Comparison of ENCODE assay signal across 8 mouse cellular contexts in genomic region chr5:33629301-33629987, GRCm38 (mm10). TPM values are rescaled to one million over a fixed set of nuclear protein-coding genes. Genes with fewer than 3 reads are reported as not detected.
DNase-seq lines count a peak whose midpoint lies in the region; ATAC-seq and TF ChIP-seq lines count a peak whose summit lies in the region.

Gene Fam53a, minus strand, starts transcription at chr5:33629635.
Gene Gm9903, plus strand, starts transcription at chr5:33629925.

- no peaks in the 10 kb centered on the region for H3K27me3 ChIP-seq in embryonic facial prominence, embryonic 12.5 days
- H3K27me3 ChIP-seq in kidney, adult 2 months (replicated peaks; ENCODE audit: control insufficient read depth, insufficient read depth, low read length): no peaks in the 10 kb centered on the region
- no peaks in the 10 kb centered on the region for H3K27me3 ChIP-seq in limb, embryonic 12.5 days
- H3K27me3 ChIP-seq in midbrain, embryonic 14.5 days (ENCODE audit: control insufficient read depth, insufficient read depth, low read length): no peaks in the 10 kb centered on the region

- peak within 1 kb of the TSS; percentile 79 for H3K9ac ChIP-seq in embryonic facial prominence, embryonic 12.5 days
- peak within 1 kb of the TSS; percentile 84 for H3K9ac ChIP-seq in limb, embryonic 12.5 days (replicated peaks)
- peak within 1 kb of the TSS; percentile 68 for H3K9ac ChIP-seq in midbrain, embryonic 14.5 days (replicated peaks; ENCODE audit: low read length)

- H3K36me3 ChIP-seq in embryonic facial prominence, embryonic 12.5 days: 0 out of 2 replicates have a peak, but pooled peaks cover under 1% of the 10 kb centered on the region
- H3K36me3 ChIP-seq in kidney, adult 2 months (ENCODE audit: control insufficient read depth, insufficient read depth, low read length): no peaks in the 10 kb centered on the region
- peaks cover 8% of the 10 kb centered on the region for H3K36me3 ChIP-seq in limb, embryonic 12.5 days
- H3K36me3 ChIP-seq in midbrain, embryonic 14.5 days (ENCODE audit: control insufficient read depth, insufficient read depth, low read length): no peaks in the 10 kb centered on the region

- peak; percentile 21; the same call in 1 of the 2 replicates for TF ChIP-seq CTCF in kidney, adult 2 months (conservative IDR thresholded peaks at IDR 0.05; ENCODE audit: insufficient read depth, insufficient read length, low read depth, low read length)

- H3K4me1 ChIP-seq in embryonic facial prominence, embryonic 12.5 days: peaks cover 17% of the 10 kb centered on the region
- peaks cover 6% of the 10 kb centered on the region; the same call in 1 of the 2 replicates for H3K4me1 ChIP-seq in kidney, adult 2 months (ENCODE audit: control insufficient read depth, insufficient read depth, low read length)
- peaks cover 22% of the 10 kb centered on the region for H3K4me1 ChIP-seq in limb, embryonic 12.5 days (replicated peaks)
- H3K4me1 ChIP-seq in midbrain, embryonic 14.5 days (ENCODE audit: control insufficient read depth, insufficient read depth, low read length): peaks cover 14% of the 10 kb centered on the region

- H3K4me3 ChIP-seq in embryonic facial prominence, embryonic 12.5 days: peak within 1 kb of the TSS; percentile 81
- H3K4me3 ChIP-seq in kidney, adult 2 months (ENCODE audit: insufficient read depth, low read depth, low read length): peak within 1 kb of the TSS; percentile 93
- peak within 1 kb of the TSS; percentile 87 for H3K4me3 ChIP-seq in limb, embryonic 12.5 days (replicated peaks)
- peak within 1 kb of the TSS; percentile 73 for H3K4me3 ChIP-seq in midbrain, embryonic 14.5 days (replicated peaks; ENCODE audit: low read depth, low read length)

- peak; percentile 98 for DNase-seq in 3T3-L1 (ENCODE audit: low read depth, low spot score)
- peak; percentile 100 for DNase-seq in adrenal gland, postnatal 36 days
- DNase-seq in heart, adult 18-20 months: peak; percentile 100
- peak; percentile 100 for DNase-seq in kidney, adult 2 months
- DNase-seq in midbrain, embryonic 14.5 days: peak; percentile 98
- DNase-seq in spleen, adult 12 weeks (ENCODE audit: low spot score): peak; percentile 100

- ATAC-seq in embryonic facial prominence, embryonic 12.5 days (ENCODE audit: insufficient number of reproducible peaks, insufficient read depth, low FRiP score, low TSS enrichment): peak; percentile 94
- peak; percentile 95 for ATAC-seq in limb, embryonic 12.5 days (ENCODE audit: insufficient number of reproducible peaks, insufficient read depth, low FRiP score, low TSS enrichment, low read depth)
- ATAC-seq in midbrain, embryonic 14.5 days (ENCODE audit: low FRiP score, low TSS enrichment): peak; percentile 98

- WGBS in embryonic facial prominence, embryonic 12.5 days: under 1% methylated on average over 94 of the region's 99 CpGs
- under 1% methylated on average over 94 of the region's 99 CpGs for WGBS in kidney, adult 2 months
- WGBS in limb, embryonic 12.5 days: under 1% methylated on average over 95 of the region's 99 CpGs
- WGBS in midbrain, embryonic 14.5 days: under 1% methylated on average over 98 of the region's 99 CpGs

- H3K9me3 ChIP-seq in embryonic facial prominence, embryonic 12.5 days: no peaks in the 10 kb centered on the region
- no peaks in the 10 kb centered on the region for H3K9me3 ChIP-seq in limb, embryonic 12.5 days
- no peaks in the 10 kb centered on the region for H3K9me3 ChIP-seq in midbrain, embryonic 14.5 days (ENCODE audit: control insufficient read depth, low read length)

- TF ChIP-seq POLR2A in kidney, adult 2 months (IDR thresholded peaks at IDR 0.05; ENCODE audit: low read depth, low read length): peak; percentile 94

- H3K27ac ChIP-seq in embryonic facial prominence, embryonic 12.5 days: peak within 1 kb of the TSS; percentile 89
- peak within 1 kb of the TSS; percentile 78 for H3K27ac ChIP-seq in kidney, adult 2 months (ENCODE audit: insufficient read depth, low read depth, low read length)
- H3K27ac ChIP-seq in limb, embryonic 12.5 days: peak within 1 kb of the TSS; percentile 90
- peak within 1 kb of the TSS; percentile 83 for H3K27ac ChIP-seq in midbrain, embryonic 14.5 days (replicated peaks; ENCODE audit: low read depth, low read length)

- H3K4me2 ChIP-seq in embryonic facial prominence, embryonic 12.5 days (replicated peaks): peak within 1 kb of the TSS; percentile 78
- peak within 1 kb of the TSS; percentile 76 for H3K4me2 ChIP-seq in limb, embryonic 12.5 days
- H3K4me2 ChIP-seq in midbrain, embryonic 14.5 days (ENCODE audit: low read length): peak within 1 kb of the TSS; percentile 94

RNA-seq across cellular contexts. Expression of gene Fam53a, which starts in this region (rescaled TPM):
- total RNA-seq in adrenal gland, postnatal 36 days (2021): 10 to 100 TPM; 27.5 to 28.3 TPM
- 72.9 and 74.6 TPM in 2 replicates for polyA plus RNA-seq in embryonic facial prominence, embryonic 12.5 days (2016; fragmentation: Nextera tagmentation; extraction: Ambion mirVana)
- 10 to 100 TPM; 21.6 to 28.7 TPM for total RNA-seq in heart, adult 18-20 months (2021)
- 20.8 and 27.1 TPM in 2 replicates for polyA plus RNA-seq in kidney, adult 2 months (2012; rRNA removed)
- 71.5 and 78.8 TPM in 2 replicates for polyA plus RNA-seq in limb, embryonic 12.5 days (2016; fragmentation: Nextera tagmentation; extraction: Ambion mirVana)
- polyA plus RNA-seq in midbrain, embryonic 14.5 days (2014; fragmentation: Nextera tagmentation; extraction: Ambion mirVana): 31.4 and 35.4 TPM in 2 replicates

RNA-seq across cellular contexts. Expression of gene Gm9903, which starts in this region (rescaled TPM):
- under 1 TPM; 0.30 to 0.36 TPM for total RNA-seq in adrenal gland, postnatal 36 days (2021)
- polyA plus RNA-seq in embryonic facial prominence, embryonic 12.5 days (2016; fragmentation: Nextera tagmentation; extraction: Ambion mirVana): 0.38 and 0.83 TPM in 2 replicates
- total RNA-seq in heart, adult 18-20 months (2021): 1 to 10 TPM in 1 of 2 experiments, under 1 TPM in 1; 0.87 to 1.2 TPM
- polyA plus RNA-seq in kidney, adult 2 months (2012; rRNA removed): 0.64 and 0.77 TPM in 2 replicates
- polyA plus RNA-seq in limb, embryonic 12.5 days (2016; fragmentation: Nextera tagmentation; extraction: Ambion mirVana): 0.46 and 0.74 TPM in 2 replicates
- polyA plus RNA-seq in midbrain, embryonic 14.5 days (2014; fragmentation: Nextera tagmentation; extraction: Ambion mirVana): 0.65 and 0.83 TPM in 2 replicates

Comparison
In these comparisons a context has a peak if more than half of its experiments do, and no peak if none do; other contexts are left out.
1. Peak in every context shown above with its lines: DNase-seq, ATAC-seq, H3K4me3 ChIP-seq and H3K27ac ChIP-seq.